Mouse (Mus musculus): ENCODE data around the gene Arpc3. TPM values are rescaled to one million over a fixed set of nuclear protein-coding genes. Genes with fewer than 3 reads are reported as not detected.

Arpc3 gene
- polyA plus RNA-seq (2015; fragmentation: Nextera tagmentation; extraction: Ambion mirVana), result 161 and 219 TPM in 2 replicates

- Histone ChIP-seq H3K9ac (replicated peaks; ENCODE audit: low read depth, low read length) (peak within 1 kb of the TSS; percentile 70), H3K4me1 (replicated peaks; ENCODE audit: control insufficient read depth, insufficient read depth, low read length) (peaks cover 10% of the 10 kb centered on the region), H3K27me3 (replicated peaks; ENCODE audit: control insufficient read depth, insufficient read depth, low read length) (no peaks in the 10 kb centered on the region), H3K9me3 (ENCODE audit: control insufficient read depth, low read length) (no peaks in the 10 kb centered on the region), H3K4me3 (replicated peaks; ENCODE audit: low read length) (peak within 1 kb of the TSS; percentile 53), H3K27ac (ENCODE audit: low read length) (peak within 1 kb of the TSS; percentile 29), H3K36me3 (ENCODE audit: control insufficient read depth, insufficient read depth) (peaks cover 2% of the 10 kb centered on the region; the same call in 1 of the 2 replicates), H3K4me2 (ENCODE audit: low read length) (peak within 1 kb of the TSS; percentile 69)
- WGBS, result under 1% methylated on average over 38 of the region's 39 CpGs
- peak; percentile 95 for ATAC-seq
Measured at GRCm38 (mm10) chr5:122391786-122392180, at the start of gene Arpc3. Arpc3 (plus strand) TSS chr5:122391878.

DNA sequence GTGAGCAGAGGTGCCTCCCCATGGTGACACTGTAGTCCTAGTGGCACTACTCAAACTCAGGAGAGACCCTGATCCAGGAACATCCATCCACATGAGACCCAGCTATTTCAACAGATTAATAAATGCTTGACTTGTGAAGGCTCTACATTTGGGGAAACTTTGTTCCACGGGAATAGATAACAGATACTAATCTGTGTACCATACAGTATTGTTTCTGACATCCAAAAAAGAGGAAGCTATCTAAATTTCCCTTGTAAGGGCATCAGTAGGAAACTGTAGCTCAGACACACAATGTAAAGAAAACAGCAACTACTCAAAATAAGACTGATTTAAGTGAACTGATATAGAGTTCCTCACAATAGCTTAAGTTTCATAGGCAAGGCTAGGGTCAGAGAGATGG lies 48.8 kb upstream of the Arpc3 start:
- no peak overlapping the region for H3K4me3 ChIP-seq (replicated peaks; ENCODE audit: low read length)
- no peaks in the 10 kb centered on the region for H3K4me1 ChIP-seq (replicated peaks; ENCODE audit: control insufficient read depth, insufficient read depth, low read length)
- H3K4me2 ChIP-seq (ENCODE audit: low read length), result no peak overlapping the region
- no peaks in the 10 kb centered on the region for H3K9me3 ChIP-seq (ENCODE audit: control insufficient read depth, low read length)
- no peak overlapping the region for H3K27ac ChIP-seq (ENCODE audit: low read length)
- no peaks in the 10 kb centered on the region for H3K36me3 ChIP-seq (ENCODE audit: control insufficient read depth, insufficient read depth)
- no peak overlapping the region; the same call in 1 of the 2 replicates for H3K9ac ChIP-seq (replicated peaks; ENCODE audit: low read depth, low read length)
- 77% methylated on average over 1 of the region's 1 CpGs for WGBS
- no peaks in the 10 kb centered on the region for H3K27me3 ChIP-seq (replicated peaks; ENCODE audit: control insufficient read depth, insufficient read depth, low read length)
- no peak for ATAC-seq

- ATAC-seq, result no peak
- Histone ChIP-seq H3K27ac (ENCODE audit: low read length) (no peak overlapping the region), H3K4me2 (ENCODE audit: low read length) (no peak overlapping the region), H3K9ac (replicated peaks; ENCODE audit: low read depth, low read length) (no peak overlapping the region), H3K27me3 (replicated peaks; ENCODE audit: control insufficient read depth, insufficient read depth, low read length) (no peaks in the 10 kb centered on the region), H3K36me3 (ENCODE audit: control insufficient read depth, insufficient read depth) (no peaks in the 10 kb centered on the region), H3K4me3 (replicated peaks; ENCODE audit: low read length) (no peak overlapping the region), H3K4me1 (replicated peaks; ENCODE audit: control insufficient read depth, insufficient read depth, low read length) (no peaks in the 10 kb centered on the region), H3K9me3 (ENCODE audit: control insufficient read depth, low read length) (no peaks in the 10 kb centered on the region)
- 49% methylated on average over 7 of the region's 7 CpGs for WGBS
Measured at GRCm38 (mm10) chr5:122343768-122344167, 47.9 kb upstream of the Arpc3 start.

DNA sequence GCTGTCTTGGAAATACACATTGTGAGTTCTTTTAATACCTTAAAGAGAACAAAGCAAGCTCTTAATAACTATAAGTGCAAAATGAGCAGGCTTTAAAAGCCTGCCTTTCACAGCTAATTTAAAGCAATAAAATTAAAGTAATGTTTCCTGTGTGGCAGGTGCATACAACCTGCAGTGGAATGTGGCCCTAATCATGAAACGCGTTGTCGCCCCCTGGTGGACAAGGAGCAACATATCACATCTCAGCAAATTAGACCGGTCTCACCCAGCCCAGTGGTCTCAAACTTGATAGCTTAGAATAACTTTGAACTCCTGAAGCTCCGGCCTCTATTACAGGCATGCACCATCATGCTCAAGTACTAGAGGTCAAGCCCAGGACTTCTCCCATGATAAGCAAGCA lies 47.4 kb upstream of the Arpc3 start:
- ATAC-seq, result no peak
- Histone ChIP-seq H3K4me2 (ENCODE audit: low read length) (no peak overlapping the region), H3K27me3 (replicated peaks; ENCODE audit: control insufficient read depth, insufficient read depth, low read length) (no peaks in the 10 kb centered on the region), H3K36me3 (ENCODE audit: control insufficient read depth, insufficient read depth) (no peaks in the 10 kb centered on the region), H3K9ac (replicated peaks; ENCODE audit: low read depth, low read length) (no peak overlapping the region), H3K4me1 (replicated peaks; ENCODE audit: control insufficient read depth, insufficient read depth, low read length) (no peaks in the 10 kb centered on the region), H3K9me3 (ENCODE audit: control insufficient read depth, low read length) (no peaks in the 10 kb centered on the region), H3K4me3 (replicated peaks; ENCODE audit: low read length) (no peak overlapping the region), H3K27ac (ENCODE audit: low read length) (no peak overlapping the region)
- 8% methylated on average over 5 of the region's 5 CpGs for WGBS

DNA sequence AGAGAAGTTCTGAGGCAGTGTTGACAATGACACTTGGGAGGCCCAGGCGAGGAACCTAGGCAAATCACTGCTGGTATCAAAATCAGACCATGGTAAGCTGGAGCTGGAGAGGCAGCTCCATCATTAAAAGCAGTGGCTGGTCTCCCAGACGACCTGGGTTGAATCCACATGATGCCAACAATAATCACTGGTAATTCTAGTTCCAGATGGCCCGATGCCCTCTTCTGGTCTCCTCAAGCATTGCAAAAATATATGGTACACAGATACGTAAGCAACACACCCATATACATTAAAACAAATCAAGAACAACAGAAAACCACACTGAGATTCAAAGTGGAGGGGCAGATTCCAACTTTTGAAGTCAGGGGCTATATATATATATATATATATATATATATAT lies 45.9 kb upstream of the Arpc3 start:
- Histone ChIP-seq H3K36me3 (ENCODE audit: control insufficient read depth, insufficient read depth) (no peaks in the 10 kb centered on the region), H3K9me3 (ENCODE audit: control insufficient read depth, low read length) (no peaks in the 10 kb centered on the region), H3K27me3 (replicated peaks; ENCODE audit: control insufficient read depth, insufficient read depth, low read length) (no peaks in the 10 kb centered on the region), H3K27ac (ENCODE audit: low read length) (no peak overlapping the region), H3K4me3 (replicated peaks; ENCODE audit: low read length) (no peak overlapping the region), H3K4me2 (ENCODE audit: low read length) (no peak overlapping the region), H3K9ac (replicated peaks; ENCODE audit: low read depth, low read length) (no peak overlapping the region), H3K4me1 (replicated peaks; ENCODE audit: control insufficient read depth, insufficient read depth, low read length) (no peaks in the 10 kb centered on the region)
- ATAC-seq, result no peak
- WGBS, result 70% methylated on average over 4 of the region's 4 CpGs

DNA sequence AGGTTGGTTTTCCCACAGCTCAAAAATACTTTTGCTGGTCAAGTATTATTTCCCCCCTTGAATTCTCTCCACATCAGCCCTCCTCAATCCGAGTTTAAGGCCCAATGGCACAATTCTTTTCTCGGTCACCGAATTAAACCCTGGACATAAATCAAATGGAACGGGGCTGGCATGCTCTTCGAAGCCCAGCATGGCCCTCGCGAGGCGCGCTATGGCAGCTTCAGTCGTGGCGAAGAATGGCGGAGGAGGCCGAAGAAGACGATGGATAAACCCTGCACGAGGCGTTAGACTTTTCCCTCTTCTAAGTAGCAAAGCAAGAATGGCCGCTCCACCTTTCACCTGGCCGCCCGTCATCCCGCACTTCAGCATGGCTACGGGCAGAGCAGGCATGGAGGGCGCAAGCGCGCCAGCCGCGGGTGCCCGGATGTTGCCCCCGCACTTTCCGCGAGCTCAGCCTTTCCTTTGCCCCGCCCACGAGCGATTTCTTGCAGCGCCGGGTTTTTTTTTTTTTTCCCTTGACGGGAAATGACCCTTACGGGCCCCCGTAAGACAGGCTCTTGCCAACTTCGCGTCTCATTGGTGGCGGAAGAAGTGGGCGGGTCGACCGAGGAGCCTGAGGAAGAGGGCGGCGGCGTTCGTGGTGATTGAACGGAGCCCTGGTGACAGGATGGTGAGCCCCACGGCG lies 37.7 kb upstream of the Arpc3 start, which contains the start of the genes Rad9b and Vps29:
TSS of gene Rad9b (minus strand) at position 427 of the 685 bp plus-strand sequence.
TSS of gene Vps29 (plus strand) at position 563 of the 685 bp plus-strand sequence.
- Histone ChIP-seq H3K4me3 (replicated peaks; ENCODE audit: low read length) (peak within 1 kb of the TSS; percentile 77), H3K9me3 (ENCODE audit: control insufficient read depth, low read length) (no peaks in the 10 kb centered on the region), H3K9ac (replicated peaks; ENCODE audit: low read depth, low read length) (peak within 1 kb of the TSS; percentile 89), H3K4me2 (ENCODE audit: low read length) (peak within 1 kb of the TSS; percentile 86), H3K36me3 (ENCODE audit: control insufficient read depth, insufficient read depth) (no peaks in the 10 kb centered on the region), H3K27ac (ENCODE audit: low read length) (peak within 1 kb of the TSS; percentile 77), H3K4me1 (replicated peaks; ENCODE audit: control insufficient read depth, insufficient read depth, low read length) (peaks cover 12% of the 10 kb centered on the region), H3K27me3 (replicated peaks; ENCODE audit: control insufficient read depth, insufficient read depth, low read length) (no peaks in the 10 kb centered on the region)
- WGBS, result 1% methylated on average over 49 of the region's 51 CpGs
- peak; percentile 94 for ATAC-seq

GRCm38 (mm10) chr5:122354492-122355067 lies 37.1 kb upstream of the Arpc3 start:
- no peaks in the 10 kb centered on the region for H3K9me3 ChIP-seq (ENCODE audit: control insufficient read depth, low read length)
- peak; percentile 56 for ATAC-seq
- H3K27me3 ChIP-seq (replicated peaks; ENCODE audit: control insufficient read depth, insufficient read depth, low read length), result no peaks in the 10 kb centered on the region
- peak overlapping the region; percentile 89 for H3K9ac ChIP-seq (replicated peaks; ENCODE audit: low read depth, low read length)
- H3K4me2 ChIP-seq (ENCODE audit: low read length), result peak overlapping the region; percentile 57
- peaks cover 12% of the 10 kb centered on the region for H3K4me1 ChIP-seq (replicated peaks; ENCODE audit: control insufficient read depth, insufficient read depth, low read length)
- peak overlapping the region; percentile 77 for H3K4me3 ChIP-seq (replicated peaks; ENCODE audit: low read length)
- H3K36me3 ChIP-seq (ENCODE audit: control insufficient read depth, insufficient read depth), result no peaks in the 10 kb centered on the region
- H3K27ac ChIP-seq (ENCODE audit: low read length), result peak overlapping the region; percentile 43
- WGBS, result under 1% methylated on average over 43 of the region's 57 CpGs

DNA sequence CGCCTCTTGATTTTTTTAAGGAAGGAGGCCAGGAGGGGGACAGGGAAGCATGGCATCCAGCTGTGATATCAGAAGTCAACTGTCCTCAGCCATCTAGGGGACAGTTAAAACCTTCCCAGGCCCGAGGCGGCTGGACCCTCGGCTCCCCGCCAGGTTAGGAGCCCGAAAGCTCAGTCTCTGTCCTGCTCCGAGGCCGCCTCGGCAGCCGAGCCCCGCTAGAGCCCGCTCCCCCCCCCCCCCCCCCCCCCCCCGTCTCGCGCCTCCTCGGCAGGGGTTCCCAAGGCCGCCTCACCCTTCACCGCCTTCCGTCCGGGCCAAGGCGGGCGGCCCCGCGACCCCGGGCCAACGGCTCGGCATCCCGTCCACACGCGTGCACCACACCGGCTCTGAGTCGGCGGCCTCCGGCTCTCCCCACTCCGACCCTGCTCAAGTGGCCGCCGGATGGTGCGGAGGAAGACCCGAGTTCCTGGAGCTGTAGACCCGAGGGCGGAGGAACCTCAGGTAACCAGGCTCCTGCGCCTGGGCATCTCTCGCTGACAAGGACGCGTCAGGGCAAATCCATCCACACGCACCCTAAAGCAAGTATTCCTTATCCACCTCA lies 20.0 kb upstream of the Arpc3 start, which contains the start of gene Gpn3:
TSS of gene Gpn3 (plus strand) at position 286 of the 601 bp plus-strand sequence.
- peak within 1 kb of the TSS; percentile 93 for H3K4me2 ChIP-seq (ENCODE audit: low read length)
- H3K4me1 ChIP-seq (replicated peaks; ENCODE audit: control insufficient read depth, insufficient read depth, low read length), result peaks cover 23% of the 10 kb centered on the region
- no peaks in the 10 kb centered on the region for H3K27me3 ChIP-seq (replicated peaks; ENCODE audit: control insufficient read depth, insufficient read depth, low read length)
- peak within 1 kb of the TSS; percentile 95 for H3K27ac ChIP-seq (ENCODE audit: low read length)
- peak within 1 kb of the TSS; percentile 93 for H3K4me3 ChIP-seq (replicated peaks; ENCODE audit: low read length)
- under 1% methylated on average over 31 of the region's 46 CpGs for whole genome bisulfite sequencing
- peak; percentile 74 for ATAC-seq
- H3K9ac ChIP-seq (replicated peaks; ENCODE audit: low read depth, low read length), result peak within 1 kb of the TSS; percentile 89
- H3K36me3 ChIP-seq (ENCODE audit: control insufficient read depth, insufficient read depth), result peaks cover 21% of the 10 kb centered on the region
- H3K9me3 ChIP-seq (ENCODE audit: control insufficient read depth, low read length), result no peaks in the 10 kb centered on the region

- Histone ChIP-seq H3K9ac (replicated peaks; ENCODE audit: low read depth, low read length) (peak within 1 kb of the TSS; percentile 89), H3K27ac (ENCODE audit: low read length) (peak within 1 kb of the TSS; percentile 95), H3K27me3 (replicated peaks; ENCODE audit: control insufficient read depth, insufficient read depth, low read length) (no peaks in the 10 kb centered on the region), H3K4me1 (replicated peaks; ENCODE audit: control insufficient read depth, insufficient read depth, low read length) (peaks cover 23% of the 10 kb centered on the region), H3K4me2 (ENCODE audit: low read length) (peak within 1 kb of the TSS; percentile 93), H3K9me3 (ENCODE audit: control insufficient read depth, low read length) (no peaks in the 10 kb centered on the region), H3K4me3 (replicated peaks; ENCODE audit: low read length) (peak within 1 kb of the TSS; percentile 93), H3K36me3 (ENCODE audit: control insufficient read depth, insufficient read depth) (peaks cover 17% of the 10 kb centered on the region)
- under 1% methylated on average over 53 of the region's 53 CpGs for WGBS
- ATAC-seq, result peak; percentile 95
Measured at GRCm38 (mm10) chr5:122372192-122372769, 19.4 kb upstream of the Arpc3 start, which contains the start of gene Fam216a. Fam216a (minus strand) TSS chr5:122372364.
